Mouse (Mus musculus) urinary bladder, postnatal 36 days (tissue): ENCODE data around the gene U2af1l4.

ENCODE experiments used
- DNase-seq, 2 experiments: peaks; one replicate each; pipeline ENCODE4 v3.0.0; 2022; ENCODE audit warnings: low spot score in 2 of 2, mixed read lengths in 1 of 2

The U2af1l4 gene

DNA sequence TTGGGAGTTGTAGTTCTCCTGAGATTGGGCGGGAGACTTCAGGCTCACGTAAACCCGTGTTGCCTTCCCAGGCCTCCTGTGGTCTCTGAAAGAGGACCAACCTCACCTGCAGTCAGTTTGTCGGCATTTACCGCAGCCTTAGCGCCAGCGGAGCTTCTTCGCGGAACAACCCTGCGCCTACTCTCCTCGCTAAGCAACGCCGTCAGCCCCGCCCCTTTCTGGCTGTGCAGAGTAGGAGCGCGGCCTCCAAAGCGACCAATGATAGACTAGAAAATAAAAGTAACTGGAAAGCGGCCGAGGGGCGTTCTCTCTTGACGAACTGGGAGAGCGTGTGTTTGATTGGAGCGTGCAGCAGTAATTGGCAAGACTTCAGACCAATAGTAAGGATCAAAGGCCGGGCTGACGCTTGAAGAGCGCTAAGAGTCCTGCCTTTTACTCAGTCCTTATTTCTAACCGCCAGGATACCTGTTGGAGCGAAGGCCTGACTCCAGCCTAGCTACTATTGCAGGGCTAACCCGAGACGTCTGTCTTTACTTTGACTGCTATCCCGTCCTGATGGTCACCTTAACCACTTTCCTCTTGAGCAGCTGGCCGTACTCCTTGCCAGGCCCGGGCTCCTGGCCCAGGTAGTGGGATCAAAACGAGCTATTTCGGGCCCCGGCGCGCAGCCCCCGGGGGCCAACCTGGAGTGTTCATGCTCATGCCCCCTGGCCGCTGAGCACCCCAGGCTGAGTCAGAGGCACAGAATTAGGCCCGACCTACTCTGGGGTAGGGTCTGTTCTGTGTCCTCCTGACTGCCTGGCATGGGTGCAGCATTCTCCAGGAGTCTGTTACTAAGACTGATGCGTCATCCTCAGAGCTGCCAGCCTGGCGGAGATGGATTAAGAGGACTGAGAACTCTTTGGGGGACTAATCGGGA, 10.7 kb upstream of the U2af1l4 start, which contains the start of the genes Hspb6 and Proser3:
Gene Hspb6 (plus strand): TSS at position 77 of the 919 bp plus-strand sequence.
Gene Proser3 (minus strand): TSS at position 198 of the 919 bp plus-strand sequence.
- peak; percentile 95 for DNase-seq

DNA sequence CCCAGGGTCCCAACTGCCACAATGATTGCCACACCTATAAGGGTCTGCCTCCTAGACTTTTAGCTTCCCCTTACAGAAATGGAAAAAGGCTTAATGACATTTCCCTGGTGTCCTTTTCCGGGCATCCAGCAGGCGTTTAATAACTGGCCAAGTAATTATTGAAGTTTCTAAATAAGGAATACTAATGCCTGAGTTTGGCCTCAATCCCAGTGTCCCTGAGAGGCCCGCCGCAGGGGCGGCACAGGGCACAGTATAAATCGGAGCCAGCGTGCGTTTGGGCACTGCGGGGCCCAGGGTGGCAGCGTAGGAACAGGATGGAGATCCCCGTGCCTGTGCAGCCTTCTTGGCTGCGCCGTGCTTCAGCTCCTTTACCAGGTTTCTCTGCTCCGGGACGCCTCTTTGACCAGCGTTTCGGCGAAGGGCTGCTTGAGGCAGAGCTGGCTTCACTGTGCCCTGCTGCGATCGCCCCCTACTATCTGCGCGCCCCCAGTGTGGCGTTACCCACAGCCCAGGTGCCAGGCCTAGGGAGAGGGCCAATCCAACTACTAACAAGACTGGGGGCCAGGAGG, 10.0 kb upstream of the U2af1l4 start:
- DNase-seq = peak; percentile 15 to 24

DNA sequence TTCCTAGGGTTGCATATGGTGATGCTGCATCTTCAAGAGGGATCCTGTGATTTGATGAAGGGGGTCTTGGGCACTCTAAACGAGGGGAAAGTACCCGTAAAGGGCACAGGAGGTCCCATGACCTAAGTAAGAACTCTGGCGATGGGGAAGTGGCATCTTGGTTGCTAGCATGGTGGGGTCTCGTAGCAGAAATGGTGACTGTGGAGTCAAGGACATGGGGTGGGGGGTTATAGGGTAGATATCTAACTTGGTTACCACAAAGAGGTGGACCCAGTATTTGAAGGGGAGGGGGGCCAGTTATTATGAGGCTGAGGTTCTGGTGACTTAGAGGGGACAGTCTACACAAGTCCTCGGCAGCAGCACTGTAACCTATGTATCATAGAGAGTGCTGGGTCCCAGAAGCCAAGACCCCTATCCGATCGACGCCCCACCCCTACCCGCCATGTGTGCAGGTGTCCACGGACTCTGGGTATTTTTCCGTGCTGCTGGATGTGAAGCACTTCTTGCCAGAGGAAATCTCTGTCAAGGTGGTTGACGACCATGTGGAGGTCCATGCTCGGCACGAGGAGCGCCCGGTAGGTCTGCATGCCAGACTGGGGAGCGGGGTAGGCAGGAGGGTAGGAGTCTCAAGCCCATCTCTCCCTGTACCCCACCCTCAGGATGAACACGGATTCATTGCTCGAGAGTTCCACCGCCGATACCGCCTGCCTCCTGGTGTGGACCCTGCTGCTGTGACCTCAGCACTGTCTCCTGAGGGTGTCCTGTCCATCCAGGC, 9.1 kb upstream of the U2af1l4 start:
- DNase-seq = no peak

DNA sequence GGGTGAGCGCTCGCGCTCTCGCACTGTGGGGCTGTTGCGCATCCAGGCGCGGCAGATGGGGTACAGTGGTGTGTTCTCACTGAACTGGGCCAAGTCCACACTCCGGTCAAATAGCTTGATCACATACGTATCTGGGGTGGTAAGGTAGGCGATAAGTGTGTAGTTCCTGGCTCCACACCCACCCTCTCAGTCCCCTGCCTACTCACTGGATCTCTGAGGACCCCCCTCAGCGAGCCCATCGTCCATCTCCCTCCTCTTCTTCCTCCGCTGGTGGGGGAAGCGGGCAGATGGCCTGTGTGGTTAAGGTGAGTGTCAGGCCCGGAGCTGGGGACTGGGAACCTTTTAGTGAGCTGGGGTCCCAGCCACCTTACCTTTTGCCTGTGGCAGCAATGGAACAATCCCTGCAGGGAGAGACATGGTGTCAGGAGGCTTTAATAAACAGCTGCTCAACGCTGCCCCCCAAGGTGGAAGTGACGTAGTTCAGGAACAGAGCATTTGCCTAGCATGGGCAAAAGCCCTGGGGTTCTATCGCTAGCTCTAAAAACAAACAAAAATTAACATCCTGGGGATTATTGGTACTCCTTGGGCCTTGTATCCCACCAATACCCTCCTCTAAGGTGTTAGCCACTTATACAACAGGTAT, 6.1 kb upstream of the U2af1l4 start:
- DNase-seq = no peak

DNA sequence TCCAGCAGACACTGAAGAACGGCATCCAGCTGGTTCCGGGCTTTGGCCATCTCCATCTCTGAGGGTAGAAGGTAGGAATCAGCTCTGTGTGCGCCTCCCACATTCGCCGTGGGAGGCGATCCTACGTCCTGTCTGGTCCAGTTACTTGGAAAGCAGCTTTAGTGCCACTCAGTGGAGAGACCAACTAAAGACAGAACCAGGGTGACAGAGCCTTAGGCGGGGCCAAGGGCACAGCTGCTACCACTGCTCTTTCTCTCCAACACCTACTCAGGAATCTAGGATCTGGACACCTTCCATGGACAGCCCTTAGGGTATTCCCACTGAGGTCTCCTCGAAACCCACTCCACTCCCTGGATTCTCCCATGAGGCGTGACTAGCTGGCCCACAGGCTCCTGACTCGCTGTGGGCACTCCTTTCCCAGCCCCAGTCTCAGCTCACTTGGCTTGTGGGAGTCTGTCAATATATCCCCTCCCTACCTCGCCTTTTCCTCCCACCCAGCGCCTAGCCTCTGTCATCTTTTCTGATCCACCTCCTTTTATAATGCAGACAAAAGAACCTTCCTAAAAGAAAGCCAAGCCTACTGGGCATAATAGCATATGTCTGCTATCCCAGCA, 5.1 kb upstream of the U2af1l4 start:
- no peak for DNase-seq

DNA sequence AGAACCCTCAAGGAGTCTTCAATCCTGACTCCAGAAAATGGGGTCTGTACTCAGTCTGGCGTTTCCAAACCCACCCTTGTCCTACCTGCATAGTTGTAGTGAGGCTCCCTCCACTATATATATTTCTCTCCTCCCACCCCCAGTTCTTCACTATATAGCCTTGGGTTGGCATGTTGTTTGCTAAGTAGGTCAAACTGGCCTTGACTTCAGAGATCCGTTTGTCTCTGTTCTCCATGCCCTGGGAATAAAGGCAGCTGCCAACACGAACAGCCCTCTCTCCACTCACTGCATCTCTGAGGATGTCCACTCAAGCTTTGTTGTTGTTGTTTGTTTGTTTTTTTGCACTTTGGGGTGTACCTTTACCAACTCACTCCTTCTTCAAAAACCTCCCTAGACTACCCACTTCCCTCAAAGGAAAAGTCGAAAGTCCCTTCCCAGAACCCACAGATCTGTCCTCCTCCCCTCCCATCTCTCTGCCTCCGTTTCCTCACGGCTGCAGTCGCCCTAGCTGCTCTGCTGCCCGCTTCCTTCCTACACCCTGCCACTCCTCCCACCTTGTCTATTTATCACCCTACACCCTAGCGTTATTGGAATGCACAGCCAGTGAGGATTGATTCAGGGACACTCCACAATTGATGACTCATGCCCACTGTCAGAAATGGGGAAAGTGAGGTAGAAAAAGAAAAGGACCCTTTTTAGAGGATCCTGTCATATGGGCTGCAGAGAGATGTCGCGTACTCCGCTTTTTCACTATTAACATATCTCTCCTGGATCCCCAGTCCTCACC, 4.3 kb upstream of the U2af1l4 start:
- no peak for DNase-seq

DNA sequence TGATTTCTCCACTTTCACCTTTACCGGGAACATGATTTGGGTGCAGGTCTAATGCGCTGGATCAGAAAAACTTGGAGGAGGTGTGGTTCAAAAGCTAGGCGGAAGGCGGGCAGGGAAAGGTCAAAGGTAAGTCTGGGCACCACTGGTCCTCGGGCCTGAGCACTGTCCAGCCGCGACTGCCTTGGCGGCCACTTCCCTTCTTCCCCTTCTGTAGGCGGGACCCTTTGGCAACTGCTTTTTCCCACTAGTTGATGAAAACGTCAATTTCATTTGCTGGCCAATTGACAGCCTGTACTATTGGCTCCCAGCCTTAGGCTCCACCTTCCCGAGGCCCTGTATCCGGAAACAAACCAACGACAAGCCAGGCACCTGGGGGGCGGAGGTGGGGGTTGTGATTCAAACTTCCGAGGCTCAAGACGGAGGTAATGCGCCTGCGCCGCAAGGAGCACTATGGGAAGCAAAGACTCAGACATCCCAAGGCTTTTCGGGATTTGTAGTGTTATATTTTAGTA, 3.6 kb upstream of the U2af1l4 start, which contains the start of gene Lin37:
Gene Lin37 (minus strand): TSS at position 396 of the 512 bp plus-strand sequence.
- peak; percentile 92 to 97 for DNase-seq

DNA sequence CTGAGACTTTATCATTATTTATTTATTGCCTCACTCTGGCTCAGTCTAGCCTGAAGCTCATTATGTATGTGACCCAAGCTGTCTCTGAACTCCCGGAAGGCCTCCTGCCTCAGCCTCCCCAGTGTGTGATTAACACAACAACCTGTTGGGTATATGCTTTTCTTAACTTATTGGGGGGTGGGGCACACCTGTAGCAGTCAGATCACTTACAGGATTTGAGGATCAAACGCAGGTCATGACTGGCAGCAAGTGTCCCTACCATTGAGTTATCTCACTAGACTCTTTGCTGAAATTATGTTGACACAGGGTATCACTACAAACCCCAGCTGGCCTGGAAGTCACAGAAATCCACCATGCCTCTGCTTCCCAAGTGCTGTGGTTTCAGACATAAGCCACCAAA, 2.8 kb upstream of the U2af1l4 start:
- no peak for DNase-seq

DNA sequence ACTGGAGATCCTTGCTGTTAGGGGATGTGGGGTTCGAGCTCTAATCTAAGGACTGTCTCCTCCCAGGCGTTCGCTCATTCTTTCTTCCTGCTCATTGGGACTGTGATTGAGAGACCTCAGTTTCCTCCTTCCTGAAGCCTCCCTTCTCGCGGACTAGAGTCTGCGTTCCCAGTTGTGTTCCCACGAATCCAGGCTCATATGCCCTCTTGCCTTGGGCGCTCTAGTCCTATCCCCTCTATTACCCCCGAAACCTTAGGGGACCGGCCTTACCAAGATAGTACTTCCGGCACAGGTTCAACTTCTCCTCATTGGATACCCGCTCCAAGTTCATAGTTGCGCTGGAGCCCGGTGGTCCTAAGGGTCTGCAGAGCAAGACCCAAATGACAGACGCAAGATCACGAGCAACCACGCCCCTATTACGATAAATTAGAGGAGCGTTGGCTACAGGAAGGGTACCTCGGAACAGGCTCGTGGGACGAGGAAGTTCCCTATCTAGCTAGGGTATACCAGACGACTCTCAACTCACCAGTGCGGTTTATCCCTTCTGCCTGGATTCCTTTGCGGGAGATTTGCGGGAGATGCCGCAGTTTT, 480 bp upstream of the U2af1l4 start:
- DNase-seq = peak in 1 of 2 experiments; percentile 42

DNA sequence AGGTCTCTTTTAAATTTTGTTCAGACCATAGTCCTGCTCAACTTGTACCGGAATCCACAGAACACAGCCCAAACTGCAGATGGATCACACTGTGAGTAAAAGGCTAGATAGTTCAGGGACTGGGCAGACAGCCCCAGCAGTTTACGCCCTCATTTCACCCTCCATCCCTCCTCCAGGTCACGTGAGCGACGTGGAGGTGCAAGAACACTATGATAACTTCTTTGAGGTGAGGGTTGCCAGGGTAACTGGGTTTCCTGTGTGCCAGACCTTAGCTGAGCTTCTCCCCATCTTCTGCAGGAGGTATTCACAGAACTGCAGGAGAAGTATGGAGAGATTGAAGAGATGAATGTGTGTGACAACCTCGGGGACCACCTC, 792 bp downstream of the U2af1l4 start:
- no peak for DNase-seq

DNA sequence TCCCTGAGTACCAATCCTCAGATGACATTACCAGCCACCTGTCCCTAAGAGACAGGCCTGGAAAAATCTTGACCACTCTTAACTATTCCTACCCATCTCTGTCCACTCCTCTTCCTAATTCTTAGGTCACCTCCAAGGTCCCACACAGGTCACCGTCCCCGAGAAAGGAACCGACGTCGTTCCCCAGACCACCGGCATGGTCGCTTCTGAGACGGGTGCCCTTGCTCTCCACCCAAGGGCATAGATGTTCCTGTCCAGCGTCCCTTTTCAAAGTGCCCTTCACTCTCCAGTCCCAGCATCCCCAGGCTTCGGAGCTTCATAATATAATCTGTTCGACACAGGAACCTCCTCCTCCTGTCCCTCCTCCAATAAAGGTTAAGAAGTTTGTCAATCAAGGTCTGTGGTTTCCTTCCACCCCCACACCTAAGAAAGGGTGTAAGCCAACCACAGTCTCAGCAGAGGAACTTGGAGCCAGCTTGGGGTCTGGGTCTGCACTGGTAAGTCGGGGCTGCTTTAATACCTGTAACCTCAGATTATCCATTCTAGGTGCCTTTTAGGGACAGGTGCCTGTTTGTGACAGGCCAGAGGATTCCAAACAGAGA, 2.0 kb downstream of the U2af1l4 start, which contains the start of gene Igflr1:
Gene Igflr1 (plus strand): TSS at position 458 of the 602 bp plus-strand sequence.
- DNase-seq = no peak

DNA sequence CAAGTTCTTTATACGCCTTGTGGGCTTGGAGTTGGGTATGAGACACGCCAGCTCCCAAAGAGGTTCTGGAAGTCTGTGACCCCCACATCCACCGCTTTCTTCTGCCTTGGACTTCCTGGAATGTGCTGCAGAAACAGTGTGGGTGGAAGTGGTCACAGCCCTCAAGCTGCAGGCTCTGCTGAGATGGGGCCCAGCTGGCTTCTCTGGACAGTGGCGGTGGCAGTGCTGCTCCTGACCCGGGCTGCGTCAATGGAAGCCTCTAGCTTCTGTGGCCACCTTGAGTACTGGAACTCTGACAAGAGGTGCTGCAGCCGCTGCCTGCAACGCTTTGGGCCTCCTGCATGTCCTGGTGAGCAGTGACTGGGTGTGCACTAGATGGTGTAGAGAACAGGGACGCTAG, 2.9 kb downstream of the U2af1l4 start:
- no peak for DNase-seq

DNA sequence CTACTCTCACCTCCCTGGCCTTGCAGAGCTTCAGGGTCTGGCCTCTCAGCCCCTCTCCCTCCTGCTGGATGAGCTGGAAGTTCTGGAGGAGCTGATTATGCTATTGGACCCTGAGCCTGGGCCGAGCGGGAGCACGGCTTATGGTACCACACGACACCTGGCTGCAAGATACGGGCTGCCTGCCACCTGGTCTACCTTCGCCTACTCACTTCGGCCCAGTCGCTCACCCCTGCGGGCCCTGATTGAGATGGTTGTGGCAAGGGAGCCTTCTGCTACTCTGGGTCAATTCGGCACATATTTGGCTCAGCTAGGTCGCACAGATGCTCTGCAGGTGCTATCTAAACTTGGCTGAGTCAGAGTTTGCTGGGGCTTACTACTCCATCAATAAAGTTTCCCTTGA, 4.5 kb downstream of the U2af1l4 start:
- DNase-seq = no peak

DNA sequence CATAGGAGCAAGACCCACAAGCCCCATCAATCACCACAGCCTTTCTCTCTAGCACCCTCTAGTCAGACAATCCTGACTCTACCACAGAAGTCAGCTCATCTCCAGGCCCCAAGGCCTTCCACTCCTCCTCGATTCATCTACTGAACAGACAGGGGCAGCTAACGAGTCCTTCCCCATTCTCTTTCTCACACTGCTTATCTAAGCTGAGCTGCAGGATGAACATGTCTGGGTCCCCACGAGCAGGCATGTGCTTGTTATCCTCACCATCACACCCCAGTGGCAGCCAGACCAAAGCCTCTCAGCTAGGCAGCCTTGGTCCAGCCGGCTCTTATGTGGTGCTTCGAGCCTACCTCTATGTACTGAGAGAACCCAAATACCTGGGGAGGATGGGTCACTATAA, 9.3 kb downstream of the U2af1l4 start:
- no peak for DNase-seq

DNA sequence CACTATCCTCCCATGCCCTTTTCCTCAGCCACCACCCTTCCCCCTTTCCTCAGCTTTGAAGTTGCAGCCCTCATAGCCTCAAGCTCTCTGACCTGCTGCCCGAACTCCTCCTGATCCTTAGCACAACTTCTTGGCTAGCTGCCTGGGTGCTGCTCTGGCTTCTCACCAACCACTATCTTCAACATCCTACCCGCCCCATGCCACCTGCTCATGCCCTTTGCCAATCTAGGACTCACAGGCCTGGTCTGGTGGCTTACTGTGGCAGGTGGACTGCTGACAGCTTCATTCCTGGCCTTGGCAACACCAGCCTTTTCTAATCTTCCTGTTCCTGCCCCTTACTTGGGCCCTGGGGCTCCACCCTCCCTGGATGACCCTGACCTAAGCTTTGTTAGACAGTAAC, 9.9 kb downstream of the U2af1l4 start:
- DNase-seq = no peak

DNA sequence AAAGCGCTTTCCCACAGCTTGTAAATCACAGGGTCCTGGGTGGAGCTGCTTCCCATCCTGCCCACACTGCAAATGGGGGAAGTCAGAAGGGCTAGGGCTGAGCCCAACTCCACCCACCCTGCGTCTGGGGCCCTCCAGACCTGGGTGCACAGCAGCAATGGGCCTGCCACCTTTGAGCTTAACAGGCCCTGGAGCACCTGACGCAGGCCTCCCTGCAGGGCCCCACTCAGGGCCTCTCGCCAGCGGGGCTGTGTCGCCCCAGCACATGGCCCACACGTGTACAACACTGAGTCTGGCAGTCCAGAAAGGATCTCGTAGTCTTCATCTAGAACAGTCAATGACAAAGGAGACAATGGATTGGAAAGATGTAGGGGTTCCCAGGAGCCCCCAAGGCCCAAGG, 16.8 kb downstream of the U2af1l4 start:
- no peak for DNase-seq

DNA sequence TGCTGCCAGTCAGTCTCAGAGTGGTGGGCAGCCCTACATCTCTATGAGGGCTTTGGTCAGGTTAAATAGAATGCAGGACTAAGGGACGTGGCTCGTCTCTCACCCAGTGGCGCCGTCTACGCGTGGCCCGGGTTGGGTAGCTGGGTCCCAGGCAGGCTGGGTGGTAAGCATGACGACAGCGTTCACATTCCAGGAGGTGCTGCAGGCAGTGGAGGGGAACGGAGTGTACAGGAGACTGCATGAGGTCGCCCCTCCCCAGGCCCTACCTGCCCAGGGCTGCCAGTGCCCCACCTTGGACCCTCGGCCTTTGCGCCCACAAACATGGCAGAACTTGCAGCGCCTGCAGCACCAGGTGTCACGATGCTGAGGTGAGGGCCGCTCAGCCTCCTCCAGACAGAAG, 18.4 kb downstream of the U2af1l4 start:
- DNase-seq = no peak

DNA sequence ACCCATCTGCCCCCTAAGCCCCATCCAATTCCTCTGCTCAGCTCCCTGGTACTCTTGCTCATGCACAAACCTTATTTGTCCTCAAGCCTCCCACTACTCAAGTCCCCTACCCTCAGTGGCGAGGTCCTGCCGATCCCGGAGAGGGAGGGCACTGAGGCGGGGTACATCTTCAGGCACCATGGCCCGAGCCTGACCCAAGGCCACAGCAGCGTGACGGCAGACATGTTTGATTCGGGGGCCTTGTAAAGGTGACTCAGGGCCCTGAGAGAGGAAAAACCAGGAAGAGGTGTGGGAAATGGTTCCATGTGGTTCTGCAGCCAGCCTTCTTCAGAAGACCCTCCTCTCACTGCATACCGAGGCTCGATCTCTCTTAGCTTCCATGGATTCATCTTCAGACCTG, 21.2 kb downstream of the U2af1l4 start:
- no peak for DNase-seq

DNA sequence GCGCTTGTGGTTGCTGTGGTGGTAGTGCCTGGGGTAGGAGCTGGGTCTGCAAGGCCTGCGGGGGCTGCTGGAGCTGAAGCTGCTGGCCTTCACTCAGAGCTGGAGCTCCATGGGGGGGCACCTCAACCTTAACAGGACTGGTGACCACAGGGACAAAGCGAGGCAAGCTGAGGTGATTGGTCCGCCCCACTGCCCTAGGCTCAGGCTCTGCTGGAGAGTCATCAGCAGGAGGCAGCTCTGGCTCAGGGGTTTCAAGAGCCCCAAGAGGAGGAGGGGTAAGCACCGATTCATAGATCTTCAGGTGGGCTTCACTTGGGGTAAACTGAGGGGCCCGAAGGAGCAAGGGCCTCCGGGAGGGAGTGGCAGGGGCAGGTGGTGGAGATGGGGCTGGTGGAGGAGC, 22.1 kb downstream of the U2af1l4 start:
- DNase-seq = no peak
